Mouse (Mus musculus) T-helper 2 cell (primary cell): ENCODE measurements at regions not wholly inside any gene's neighbourhood (a gene's known extent, or its start where the extent isn't known, plus 50 kb on each side); places are given as distances from the start of the nearest gene placed in this dataset.

Experiments used
- in situ Hi-C: fragments of 300-600 bp; cut with MboI, MseI; formaldehyde crosslinking; loops from one replicate; pipeline ENCODE4 v1.15.1; 2025; ENCODE audit warnings: high pct_unique_total_duplicates

DNA sequence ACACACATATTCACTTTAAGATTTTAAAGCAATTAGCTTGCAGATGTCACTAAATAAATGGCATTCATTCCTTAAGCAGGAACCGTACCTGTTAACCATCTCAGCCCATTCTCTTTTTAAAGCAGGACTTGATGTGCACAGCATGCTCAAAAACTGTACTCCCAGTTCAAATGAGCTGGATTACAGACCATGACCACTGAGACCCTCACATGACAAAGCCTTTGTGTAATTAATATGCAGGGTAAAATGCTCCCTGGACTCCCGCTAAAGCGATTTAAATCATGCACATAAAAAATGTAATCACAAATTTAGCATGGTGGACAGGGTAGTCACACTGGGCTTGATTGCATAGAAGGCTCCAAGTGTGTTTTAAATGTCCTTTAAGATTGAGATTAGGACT is 547.2 kb downstream of the Nr4a2 start:
- in situ Hi-C loops = no loop called here

- in situ Hi-C loops = no loop called here
Observed at GRCm38 (mm10) chr2:56572757-56573156, 551.0 kb downstream of the Nr4a2 start.

DNA sequence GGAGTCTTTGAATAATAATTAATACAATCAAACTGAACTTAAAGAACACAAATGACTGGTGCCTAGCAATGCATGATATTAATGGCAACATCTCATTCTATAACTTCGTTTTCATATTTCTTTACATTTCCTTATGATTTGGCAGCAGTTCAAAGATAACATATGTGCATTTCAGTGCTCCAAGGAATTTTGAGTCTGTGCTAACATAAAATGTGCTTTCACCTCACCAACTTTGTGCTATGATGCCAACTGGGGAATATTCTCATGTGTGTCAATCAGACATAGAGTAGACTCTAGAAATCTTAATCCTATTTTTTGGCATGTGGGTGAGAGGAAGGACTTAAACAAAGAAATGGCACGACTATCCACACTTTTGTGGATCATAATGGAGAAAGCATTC is 562.5 kb downstream of the Nr4a2 start:
- in situ Hi-C loops = no loop called here

GRCm38 (mm10) chr2:56552197-56552964 is 571.4 kb downstream of the Nr4a2 start:
- in situ Hi-C loops = no loop called here

- in situ Hi-C loops = no loop called here
Observed at GRCm38 (mm10) chr2:56550163-56550562, 573.6 kb downstream of the Nr4a2 start.

DNA sequence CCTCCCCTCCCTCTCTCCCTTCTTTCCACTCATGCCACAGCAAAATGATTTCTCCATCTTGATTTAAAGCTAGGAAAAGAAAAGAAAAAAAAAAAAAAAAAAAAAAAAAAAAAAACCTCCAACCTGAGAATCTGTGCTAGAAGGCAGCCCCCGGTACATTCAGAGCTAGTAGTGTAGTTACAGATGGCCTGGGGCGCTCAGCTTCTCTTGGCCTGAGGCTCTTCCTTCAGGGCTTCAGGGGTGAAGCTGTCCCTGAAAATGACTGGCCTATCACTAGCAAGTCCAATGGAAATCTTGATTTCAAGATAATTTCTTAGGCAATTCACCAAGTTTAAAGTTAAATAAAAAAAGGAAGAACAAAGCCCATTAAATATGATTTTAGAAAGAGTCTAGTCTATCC is 583.1 kb downstream of the Nr4a2 start:
- in situ Hi-C loops = no loop called here

- in situ Hi-C loops = no loop called here
Observed at GRCm38 (mm10) chr2:56539828-56540227, 584.0 kb downstream of the Nr4a2 start.

- in situ Hi-C loops = loop anchor here (25.0 kb wide), 1 partner anchor 707 kb away; no protein-coding TSS in a partner anchor
Observed at GRCm38 (mm10) chr2:56519428-56519827, 604.4 kb downstream of the Nr4a2 start.
